Mouse (Mus musculus): ENCODE measurements at regions not wholly inside any gene's neighbourhood (a gene's known extent, or its start where the extent isn't known, plus 50 kb on each side); places are given as distances from the start of the nearest gene placed in this dataset.

DNA sequence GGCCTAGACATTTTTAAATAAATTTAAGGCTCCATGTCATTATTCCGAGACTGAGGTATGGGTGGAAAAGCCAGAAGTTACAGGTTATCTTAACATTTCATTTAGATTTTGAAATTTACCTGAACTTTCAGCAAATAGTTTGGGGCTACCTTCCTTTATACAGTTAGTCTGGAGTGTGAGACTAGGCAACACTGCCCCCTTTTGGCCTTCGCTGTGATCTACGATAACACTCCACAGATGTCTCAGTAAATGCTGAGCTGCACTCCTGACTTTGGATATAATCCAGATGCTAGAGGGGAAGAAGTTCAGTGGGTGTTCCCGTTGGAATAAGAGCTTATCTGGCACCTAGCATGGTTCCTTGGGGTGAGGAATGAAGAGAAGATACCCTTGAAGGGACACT is 224.6 kb downstream of the Nsun3 start:
- intact Hi-C loops (cut with DNase I), result no loop called here
- DNase-seq, result no peak
- H3K27ac ChIP-seq, result no peak overlapping the region
- TF ChIP-seq CTCF (IDR thresholded peaks at IDR 0.05), result peak; percentile 21; the same call in 1 of the 2 replicates
- H3K4me3 ChIP-seq, result no peak overlapping the region

DNA sequence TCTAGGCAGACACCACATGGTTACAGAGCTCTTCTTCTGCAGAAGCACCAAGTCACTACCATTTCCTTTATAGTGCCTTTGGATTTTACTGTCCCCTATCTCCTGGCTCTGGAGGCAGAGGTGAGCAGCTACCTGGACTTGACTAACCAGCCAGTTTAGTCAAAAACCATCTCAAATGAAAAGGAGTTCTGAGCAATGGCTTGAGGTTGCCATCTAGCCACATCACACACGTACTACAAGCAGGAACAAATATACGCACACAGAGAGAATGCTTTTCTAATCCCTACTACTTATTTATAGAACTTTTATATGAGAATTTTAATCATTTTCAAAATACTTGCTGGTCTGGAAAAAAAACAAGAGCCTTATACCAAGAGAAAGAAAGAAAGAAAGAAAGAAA is 243.5 kb downstream of the Nsun3 start:
- no peak overlapping the region for H3K4me3 ChIP-seq
- TF ChIP-seq CTCF (IDR thresholded peaks at IDR 0.05), result no peak
- intact Hi-C loops (cut with DNase I), result no loop called here
- no peak for DNase-seq
- H3K27ac ChIP-seq, result no peak overlapping the region

DNA sequence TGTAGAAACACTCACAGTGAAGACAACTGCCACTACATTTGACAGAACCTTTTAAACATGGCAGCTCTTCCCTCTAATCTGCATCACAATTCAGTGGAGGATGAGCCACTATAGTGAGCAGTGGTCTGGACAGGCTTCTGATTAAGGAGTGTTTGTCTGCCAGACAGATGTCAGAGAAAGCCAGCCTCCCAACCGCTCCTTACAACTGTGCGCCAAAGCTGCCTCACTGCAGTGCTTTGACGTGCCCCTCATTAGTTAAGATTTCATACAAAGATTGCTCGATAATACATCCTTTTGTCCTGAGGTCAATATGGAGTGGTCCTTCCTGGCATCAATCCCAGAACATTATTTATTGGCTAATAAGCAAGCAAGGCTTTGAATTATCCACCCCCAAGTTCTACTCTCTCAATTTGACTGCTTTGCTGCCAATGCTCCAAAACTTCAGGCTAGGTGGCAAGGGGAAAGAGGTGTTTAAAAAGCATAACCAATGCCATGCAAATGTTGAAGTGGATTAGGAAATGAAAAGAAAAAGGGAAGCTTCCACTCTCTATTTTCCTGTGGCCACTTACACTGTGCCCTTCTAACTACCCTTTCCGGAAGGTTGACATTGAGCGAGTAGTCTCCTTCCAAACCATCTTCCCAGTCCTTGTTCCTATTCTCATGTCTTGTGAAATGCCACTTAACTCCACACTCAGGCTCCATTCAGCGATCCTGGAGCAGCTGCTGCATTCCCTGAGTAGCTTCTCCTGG is 248.7 kb downstream of the Nsun3 start:
- TF ChIP-seq CTCF (IDR thresholded peaks at IDR 0.05), result no peak
- Histone ChIP-seq H3K4me3 (no peak overlapping the region), H3K27ac (no peak overlapping the region)
- no peak for DNase-seq
- intact Hi-C loops (cut with DNase I), result no loop called here

DNA sequence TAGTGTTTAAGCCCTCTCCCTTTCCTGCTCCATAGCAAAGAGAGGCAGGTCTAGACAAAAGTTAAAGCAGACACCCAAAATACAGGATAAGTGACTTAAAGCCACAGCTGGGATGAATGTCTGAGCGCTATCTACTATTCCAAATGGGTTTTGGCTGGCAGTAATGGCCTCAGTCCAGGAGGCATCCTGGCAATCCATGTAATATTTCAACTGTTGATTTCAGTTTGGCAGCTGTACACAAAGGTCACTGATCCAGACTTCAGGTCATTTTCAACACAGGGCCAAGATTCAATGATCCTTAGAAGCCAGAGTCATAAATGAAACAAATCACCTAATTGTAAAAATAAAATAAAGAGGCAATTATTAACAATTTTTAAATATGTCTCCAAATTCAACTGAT is 277.3 kb downstream of the Nsun3 start:
- DNase-seq, result no peak
- H3K27ac ChIP-seq, result no peak overlapping the region
- H3K4me3 ChIP-seq, result no peak overlapping the region
- no peak for TF ChIP-seq CTCF (IDR thresholded peaks at IDR 0.05)
- intact Hi-C loops (cut with DNase I), result no loop called here

DNA sequence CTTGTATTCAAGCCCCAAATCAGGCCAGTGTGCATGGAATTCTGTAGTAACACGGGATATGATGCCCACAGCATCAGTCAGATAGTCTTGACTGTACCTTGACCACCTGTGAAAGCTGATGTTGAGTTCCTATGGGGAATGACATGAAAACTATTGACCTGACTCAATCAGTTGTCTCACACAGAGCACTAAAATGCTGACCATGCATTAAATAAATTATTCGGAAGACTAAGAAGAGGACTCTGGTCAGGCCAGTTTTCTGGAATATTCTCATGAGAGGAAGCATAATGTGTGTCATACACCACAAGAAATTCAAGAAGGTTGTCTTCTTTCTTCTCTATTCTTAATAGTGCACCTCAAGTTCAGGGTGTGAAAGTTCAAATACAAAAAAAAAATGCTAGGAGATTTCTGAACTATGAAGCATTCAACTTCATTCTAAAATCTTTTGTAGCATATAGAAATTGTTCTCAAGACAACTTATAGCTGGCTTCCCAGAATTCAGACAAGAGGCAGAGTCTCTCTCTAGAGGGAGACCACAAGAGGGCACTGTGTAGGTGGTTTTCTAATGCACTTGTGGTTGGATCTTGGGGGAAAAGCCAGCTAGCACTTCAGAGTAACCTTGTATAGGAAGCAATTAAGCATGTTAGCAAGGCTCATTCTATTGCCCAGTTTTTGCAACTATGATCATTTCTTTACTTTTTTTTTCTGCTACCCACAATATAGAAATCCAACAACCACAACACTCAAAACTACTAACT is 279.7 kb downstream of the Nsun3 start:
- no peak overlapping the region for H3K4me3 ChIP-seq
- intact Hi-C loops (cut with DNase I), result no loop called here
- no peak for DNase-seq
- H3K27ac ChIP-seq, result no peak overlapping the region
- peak; percentile 47 for TF ChIP-seq CTCF (IDR thresholded peaks at IDR 0.05)

DNA sequence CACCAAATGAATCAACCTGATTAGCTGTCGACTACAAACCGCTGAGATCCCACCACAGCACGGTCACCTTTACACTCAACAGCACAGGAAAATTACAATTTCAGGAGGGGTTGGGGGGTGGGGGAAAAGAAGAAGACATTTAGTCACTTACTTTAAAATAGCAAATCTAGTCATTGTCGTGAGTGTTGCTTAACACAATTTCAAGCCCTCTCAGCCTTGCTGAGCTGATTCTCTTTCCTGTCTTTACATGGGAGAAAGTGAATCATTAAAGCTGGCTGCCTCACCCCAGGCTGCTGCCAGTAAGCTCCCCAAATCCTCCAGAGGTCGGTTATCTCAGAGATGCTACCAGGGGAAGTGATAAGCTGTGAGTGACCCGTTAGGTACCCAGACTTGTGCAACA is 285.7 kb downstream of the Nsun3 start:
- Histone ChIP-seq H3K27ac (no peak overlapping the region), H3K4me3 (no peak overlapping the region)
- DNase-seq, result no peak
- intact Hi-C loops (cut with DNase I), result no loop called here
- no peak for TF ChIP-seq CTCF (IDR thresholded peaks at IDR 0.05)

DNA sequence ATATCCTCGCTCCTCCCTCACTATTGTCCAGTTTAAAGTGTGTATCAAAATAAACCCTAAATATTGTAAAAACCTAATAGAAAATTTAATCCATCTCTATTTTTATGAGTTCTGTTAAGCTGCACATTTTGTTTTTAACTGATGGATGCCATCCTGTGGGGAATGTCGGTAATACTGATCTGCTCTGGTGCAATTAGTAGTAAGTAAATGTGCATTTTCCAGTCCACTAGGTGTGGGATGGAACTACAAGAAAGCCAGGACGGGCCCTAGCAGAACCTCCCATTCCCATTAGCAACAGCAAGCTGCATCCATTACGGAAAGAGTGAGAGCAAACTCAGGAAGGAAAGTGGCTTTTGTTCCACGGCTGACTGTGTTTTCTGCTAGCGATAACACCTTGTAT is 286.3 kb downstream of the Nsun3 start:
- H3K4me3 ChIP-seq, result no peak overlapping the region
- no peak overlapping the region for H3K27ac ChIP-seq
- no peak for DNase-seq
- intact Hi-C loops (cut with DNase I), result no loop called here
- TF ChIP-seq CTCF (IDR thresholded peaks at IDR 0.05), result no peak

DNA sequence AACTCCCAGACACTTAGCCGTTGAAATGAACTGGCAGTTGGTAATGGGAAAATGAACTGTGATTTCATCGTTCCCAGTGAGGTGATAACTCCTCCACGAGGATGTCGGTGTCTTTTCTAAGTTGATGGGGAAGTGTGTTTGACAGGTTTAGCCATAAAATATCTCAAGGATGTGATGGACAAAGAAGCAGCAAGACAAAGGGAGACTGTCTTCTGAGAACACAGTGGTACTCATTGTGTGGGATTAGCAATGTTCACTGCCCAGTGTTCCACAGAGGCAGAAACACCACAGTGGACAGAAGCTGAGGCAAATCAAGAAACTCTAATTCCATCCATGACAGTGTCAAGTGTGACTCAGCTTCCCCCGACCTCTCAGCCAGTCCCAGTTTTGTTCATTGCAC is 287.9 kb downstream of the Nsun3 start:
- Histone ChIP-seq H3K27ac (no peak overlapping the region), H3K4me3 (no peak overlapping the region)
- intact Hi-C loops (cut with DNase I), result no loop called here
- TF ChIP-seq CTCF (IDR thresholded peaks at IDR 0.05), result no peak
- no peak for DNase-seq

DNA sequence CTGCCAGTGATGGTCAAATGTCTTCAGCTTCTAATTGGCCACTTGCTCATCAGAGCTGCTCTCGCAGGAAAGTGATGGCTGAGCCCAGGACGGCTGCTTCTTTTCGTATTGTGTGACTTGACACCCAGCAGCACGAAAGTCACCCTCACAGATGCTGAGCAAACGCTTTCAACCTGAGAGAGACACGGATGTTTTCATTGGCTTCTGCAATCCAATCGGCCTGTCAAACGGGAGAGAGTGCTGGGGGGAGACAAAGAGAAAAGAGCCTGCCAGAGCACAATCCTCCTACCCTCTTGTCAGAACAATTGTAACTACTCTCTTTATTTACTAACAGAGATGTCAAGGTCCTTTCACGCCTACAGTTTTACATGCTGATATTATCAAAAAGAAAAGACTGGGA is 289.9 kb downstream of the Nsun3 start:
- intact Hi-C loops (cut with DNase I), result no loop called here
- TF ChIP-seq CTCF (IDR thresholded peaks at IDR 0.05), result no peak
- Histone ChIP-seq H3K4me3 (no peak overlapping the region), H3K27ac (no peak overlapping the region)
- no peak for DNase-seq

DNA sequence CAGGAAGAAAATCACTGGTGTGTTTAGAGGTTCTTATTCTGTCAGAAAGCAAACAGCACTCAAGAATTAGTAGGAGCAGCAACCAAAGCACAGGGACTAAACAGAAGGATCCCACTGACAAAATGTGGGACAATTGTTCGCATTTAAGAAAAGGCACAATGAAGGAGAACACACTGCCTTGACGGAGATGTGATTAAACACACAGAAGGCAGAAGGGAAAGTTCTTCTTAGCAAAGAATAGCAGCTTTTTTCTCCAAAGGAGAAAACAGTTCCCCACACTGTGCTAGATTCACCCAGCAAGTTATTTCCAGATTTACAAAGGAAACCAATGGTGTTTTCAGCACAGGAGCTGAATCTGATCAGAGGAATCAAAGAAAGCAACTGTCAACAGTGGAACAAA is 316.5 kb downstream of the Nsun3 start:
- TF ChIP-seq CTCF (IDR thresholded peaks at IDR 0.05), result no peak
- intact Hi-C loops (cut with DNase I), result no loop called here
- DNase-seq, result no peak
- H3K4me3 ChIP-seq, result no peak overlapping the region
- H3K27ac ChIP-seq, result no peak overlapping the region

DNA sequence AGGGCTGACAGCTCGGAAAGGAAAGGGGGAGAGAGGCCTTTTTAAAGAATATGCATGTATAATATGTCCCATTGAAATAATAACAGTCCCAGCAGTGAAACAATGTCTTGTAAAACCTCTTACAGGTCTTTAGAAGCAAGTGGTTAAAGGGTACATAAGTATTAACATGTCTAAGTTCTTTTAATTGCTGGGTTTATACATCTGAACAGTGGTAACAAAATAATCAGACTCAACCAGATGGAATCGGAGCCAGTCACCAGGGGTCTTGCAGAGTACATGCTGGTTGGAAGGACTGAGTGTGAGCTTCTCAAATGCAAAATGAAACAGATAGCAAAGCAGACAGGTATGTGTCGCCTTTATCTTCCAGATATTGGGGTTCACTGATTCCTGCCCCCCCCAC is 317.3 kb downstream of the Nsun3 start:
- no peak for TF ChIP-seq CTCF (IDR thresholded peaks at IDR 0.05)
- no peak overlapping the region for H3K27ac ChIP-seq
- DNase-seq, result no peak
- intact Hi-C loops (cut with DNase I), result no loop called here
- no peak overlapping the region for H3K4me3 ChIP-seq

DNA sequence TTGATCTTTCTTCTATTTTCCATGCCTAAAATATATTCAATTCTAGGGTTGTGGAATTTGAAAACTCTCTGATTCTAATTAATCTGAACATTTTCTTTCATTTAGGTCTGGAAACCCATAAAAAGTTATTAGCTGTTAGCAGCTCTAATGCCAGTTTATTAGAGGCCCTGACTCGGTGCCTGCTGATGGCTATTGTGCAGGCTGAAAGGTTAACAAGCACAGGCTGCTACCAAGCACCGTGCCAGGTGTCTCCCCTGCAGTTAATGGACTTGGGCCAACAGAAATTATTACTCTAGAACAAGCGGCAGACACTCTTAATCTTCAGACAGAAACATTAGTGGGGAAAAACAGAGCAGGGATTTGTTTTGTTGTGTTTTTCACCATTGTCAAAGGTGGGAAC is 317.8 kb downstream of the Nsun3 start:
- intact Hi-C loops (cut with DNase I), result no loop called here
- no peak for DNase-seq
- no peak overlapping the region for H3K4me3 ChIP-seq
- H3K27ac ChIP-seq, result no peak overlapping the region
- no peak for TF ChIP-seq CTCF (IDR thresholded peaks at IDR 0.05)

DNA sequence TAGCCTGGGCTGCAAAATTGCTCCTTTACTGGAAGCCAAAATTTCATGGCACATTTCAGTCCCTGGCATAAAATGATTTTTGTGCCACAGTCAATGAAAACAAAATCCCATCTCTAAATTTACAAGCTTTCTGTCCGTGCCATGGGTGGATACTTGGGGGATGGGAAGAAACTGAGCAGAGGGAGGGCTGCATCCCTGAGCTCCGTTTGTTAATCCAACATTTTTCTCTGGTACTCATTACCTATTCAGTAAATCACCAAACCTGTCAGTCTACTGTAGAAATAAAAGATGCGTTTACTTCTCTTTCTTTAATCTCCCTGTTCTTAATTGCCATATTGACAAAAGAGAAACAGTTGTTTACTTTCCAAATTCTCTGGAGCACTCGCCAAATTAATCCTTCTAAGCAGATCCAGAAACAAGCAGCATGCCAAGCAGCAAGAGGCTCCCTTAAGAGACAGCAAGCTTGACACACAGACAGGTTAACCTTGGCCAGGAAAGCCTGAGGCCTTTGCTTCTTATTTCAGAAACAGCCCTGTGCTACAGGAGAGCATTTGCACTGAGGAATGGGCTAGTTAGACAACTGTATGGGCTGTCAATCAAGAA is 326.6 kb downstream of the Nsun3 start:
- Histone ChIP-seq H3K4me3 (no peak overlapping the region), H3K27ac (no peak overlapping the region)
- no peak for TF ChIP-seq CTCF (IDR thresholded peaks at IDR 0.05)
- intact Hi-C loops (cut with DNase I), result no loop called here
- DNase-seq, result no peak

All from gastrocnemius, adult 2 months (tissue).